Mouse (Mus musculus) olfactory bulb, adult 2 months (tissue): ENCODE measurements around the gene Svop.

Experiments used
- CTCF ChIP-seq: fragments of 200-500 bp; IDR thresholded peaks from 2 replicates; pipeline ENCODE4 v1.5.1; 2012; ENCODE audit warnings: low read depth, mild to moderate bottlenecking, low read length, moderate library complexity; ENCODE audit not compliant: insufficient read depth
- POLR2A ChIP-seq: fragments of 200-500 bp; IDR thresholded peaks from 2 replicates; pipeline ENCODE4 v1.6.1; 2012; ENCODE audit warnings: mild to moderate bottlenecking, low read depth, low read length, moderate library complexity; ENCODE audit not compliant: insufficient read depth

- TF ChIP-seq CTCF (0 out of 2 replicates have a peak, but pooled peaks have one; percentile 17), POLR2A (peak; percentile 70)
These were observed at the start of gene Svop for GRCm38 (mm10) chr5:114091057-114091807.
